Mouse (Mus musculus): ENCODE measurements around the gene Abcg8. TPM values are rescaled to one million over a fixed set of nuclear protein-coding genes. Genes with fewer than 3 reads are reported as not detected.

Gene Abcg8
- polyA plus RNA-seq, 1 experiment from 2014 or later = 0.09 TPM

- no peaks in the 10 kb centered on the region for H3K36me3 ChIP-seq
- H3K27me3 ChIP-seq (ENCODE audit: insufficient read depth, poor library complexity, severe bottlenecking) = no peaks in the 10 kb centered on the region
- 22% methylated on average over 3 of the region's 7 CpGs for WGBS
- no peak overlapping the region for H3K4me3 ChIP-seq
- peaks cover 30% of the 10 kb centered on the region for H3K4me1 ChIP-seq
- no peaks in the 10 kb centered on the region for H3K9me3 ChIP-seq
- H3K27ac ChIP-seq = no peak overlapping the region
- DNase-seq (ENCODE audit: low spot score) = no peak
These were observed 30.2 kb upstream of the Abcg8 start for GRCm38 (mm10) chr17:84645894-84646293.

GRCm38 (mm10) chr17:84646477-84646876 lies 29.6 kb upstream of the Abcg8 start:
- no peak overlapping the region for H3K27ac ChIP-seq
- 63% methylated on average over 2 of the region's 2 CpGs for WGBS
- no peak overlapping the region for H3K4me3 ChIP-seq
- no peaks in the 10 kb centered on the region for H3K36me3 ChIP-seq
- no peaks in the 10 kb centered on the region for H3K27me3 ChIP-seq (ENCODE audit: insufficient read depth, poor library complexity, severe bottlenecking)
- H3K9me3 ChIP-seq = no peaks in the 10 kb centered on the region
- peaks cover 30% of the 10 kb centered on the region for H3K4me1 ChIP-seq
- DNase-seq (ENCODE audit: low spot score) = no peak

GRCm38 (mm10) chr17:84647630-84648029 lies 28.5 kb upstream of the Abcg8 start:
- 83% methylated on average over 4 of the region's 4 CpGs for WGBS
- no peaks in the 10 kb centered on the region for H3K36me3 ChIP-seq
- H3K27ac ChIP-seq = no peak overlapping the region

GRCm38 (mm10) chr17:84650302-84651017 lies 25.6 kb upstream of the Abcg8 start:
- WGBS = 88% methylated on average over 9 of the region's 9 CpGs
- Histone ChIP-seq H3K27me3 (ENCODE audit: insufficient read depth, poor library complexity, severe bottlenecking) (no peaks in the 10 kb centered on the region), H3K4me3 (no peak overlapping the region), H3K4me1 (peaks cover 11% of the 10 kb centered on the region; the same call in 1 of the 2 replicates), H3K27ac (no peak overlapping the region), H3K9me3 (no peaks in the 10 kb centered on the region), H3K36me3 (no peaks in the 10 kb centered on the region)
- no peak for DNase-seq (ENCODE audit: low spot score)

More at GRCm38 (mm10) chr17:84647630-84648029, 28.5 kb upstream of the Abcg8 start:
- Histone ChIP-seq H3K27me3 (ENCODE audit: insufficient read depth, poor library complexity, severe bottlenecking) (no peaks in the 10 kb centered on the region), H3K4me1 (peaks cover 33% of the 10 kb centered on the region), H3K9me3 (no peaks in the 10 kb centered on the region), H3K4me3 (no peak overlapping the region)
- no peak for DNase-seq (ENCODE audit: low spot score)

- H3K27ac ChIP-seq = no peak overlapping the region
- no peak for DNase-seq (ENCODE audit: low spot score)
- no peaks in the 10 kb centered on the region for H3K27me3 ChIP-seq (ENCODE audit: insufficient read depth, poor library complexity, severe bottlenecking)
- no peak overlapping the region for H3K4me3 ChIP-seq
- 90% methylated on average over 9 of the region's 9 CpGs for WGBS
- H3K4me1 ChIP-seq = peaks cover 13% of the 10 kb centered on the region; the same call in 1 of the 2 replicates
- no peaks in the 10 kb centered on the region for H3K9me3 ChIP-seq
- H3K36me3 ChIP-seq = no peaks in the 10 kb centered on the region
These were observed 22.6 kb upstream of the Abcg8 start for GRCm38 (mm10) chr17:84653544-84653943.

DNA sequence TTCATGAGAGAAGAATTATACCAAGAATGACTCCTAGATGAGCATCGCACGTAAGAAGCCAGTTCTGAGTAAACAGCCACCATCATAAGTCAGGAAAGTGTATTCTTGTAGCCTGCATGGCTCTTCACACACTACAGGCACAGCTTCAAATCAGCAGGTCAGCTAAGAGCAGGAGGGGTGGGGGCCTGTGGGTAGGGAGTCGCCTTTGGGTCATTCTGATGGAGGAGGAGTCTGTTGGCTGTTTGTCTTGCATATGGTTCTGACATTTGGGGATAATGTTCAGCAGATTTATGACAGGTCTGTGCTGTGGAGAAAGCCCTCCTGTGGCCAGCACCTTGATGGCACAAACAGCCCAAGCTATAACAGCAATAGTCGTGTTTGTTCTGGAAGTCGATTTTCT lies 19.9 kb upstream of the Abcg8 start:
- H3K36me3 ChIP-seq = no peaks in the 10 kb centered on the region
- no peaks in the 10 kb centered on the region for H3K27me3 ChIP-seq (ENCODE audit: insufficient read depth, poor library complexity, severe bottlenecking)
- no peak for DNase-seq (ENCODE audit: low spot score)
- H3K9me3 ChIP-seq = no peaks in the 10 kb centered on the region
- no peak overlapping the region for H3K4me3 ChIP-seq
- WGBS = 80% methylated on average over 5 of the region's 5 CpGs
- H3K4me1 ChIP-seq = peaks cover 13% of the 10 kb centered on the region; the same call in 1 of the 2 replicates
- H3K27ac ChIP-seq = no peak overlapping the region

DNA sequence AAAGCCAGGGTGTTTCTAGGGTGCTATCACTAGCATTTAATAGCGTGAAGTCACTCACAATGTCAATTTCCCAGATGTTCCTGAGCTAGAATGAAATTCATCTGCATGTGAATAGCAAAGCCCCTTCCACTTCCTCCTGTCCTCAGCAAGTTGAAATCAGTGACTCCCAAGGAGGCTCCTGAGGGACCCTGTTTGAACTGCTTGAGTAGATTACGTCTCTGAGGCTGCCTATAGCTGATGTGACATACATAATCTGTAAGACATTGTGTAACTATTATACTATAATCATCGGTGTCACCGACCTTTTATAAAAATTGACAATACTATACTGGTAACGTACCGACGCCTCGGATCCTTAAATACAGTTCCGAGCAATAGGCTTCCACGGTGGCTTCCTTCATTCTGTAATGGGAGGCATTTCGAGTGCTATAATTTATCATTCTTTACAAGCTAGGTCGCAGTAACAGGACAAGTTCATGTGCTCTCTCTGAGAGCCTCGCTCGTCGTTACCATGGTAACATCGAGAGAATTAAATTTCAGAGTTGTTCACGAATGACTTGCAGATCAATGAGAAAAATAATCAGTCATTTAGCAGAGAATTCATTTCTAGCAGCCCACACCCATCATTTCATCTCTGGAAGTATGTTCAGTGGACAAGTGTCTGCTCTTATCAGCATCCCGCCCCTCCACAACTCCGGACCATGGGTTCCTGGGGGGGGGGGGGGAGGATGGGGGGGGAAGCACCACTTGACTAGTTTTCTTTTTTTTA lies 19.3 kb upstream of the Abcg8 start:
- H3K9me3 ChIP-seq = no peaks in the 10 kb centered on the region
- 77% methylated on average over 19 of the region's 19 CpGs for WGBS
- DNase-seq (ENCODE audit: low spot score) = no peak
- H3K4me3 ChIP-seq = no peak overlapping the region
- H3K27ac ChIP-seq = no peak overlapping the region
- H3K27me3 ChIP-seq (ENCODE audit: insufficient read depth, poor library complexity, severe bottlenecking) = no peaks in the 10 kb centered on the region
- no peaks in the 10 kb centered on the region for H3K36me3 ChIP-seq
- H3K4me1 ChIP-seq = peaks cover 10% of the 10 kb centered on the region; the same call in 1 of the 2 replicates

DNA sequence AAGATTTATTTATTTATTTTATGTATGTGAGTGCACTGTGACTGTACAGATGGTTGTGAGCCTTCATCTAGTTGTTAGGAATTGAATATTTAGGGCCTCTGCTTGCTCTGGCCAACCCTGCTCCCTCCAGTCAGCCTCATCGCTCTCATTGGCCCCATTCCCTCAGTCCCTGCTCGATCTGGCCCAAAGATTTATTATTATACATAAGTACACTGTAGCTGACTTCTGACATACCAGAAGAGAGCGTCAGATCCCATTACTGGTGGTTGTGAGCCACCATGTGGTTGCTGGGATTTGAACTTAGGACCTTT lies 18.7 kb upstream of the Abcg8 start:
- H3K4me3 ChIP-seq = no peak overlapping the region
- H3K27me3 ChIP-seq (ENCODE audit: insufficient read depth, poor library complexity, severe bottlenecking) = no peaks in the 10 kb centered on the region
- WGBS = 86% methylated on average over 3 of the region's 3 CpGs
- peaks cover 10% of the 10 kb centered on the region; the same call in 1 of the 2 replicates for H3K4me1 ChIP-seq
- H3K27ac ChIP-seq = no peak overlapping the region
- no peaks in the 10 kb centered on the region for H3K9me3 ChIP-seq
- no peak for DNase-seq (ENCODE audit: low spot score)
- H3K36me3 ChIP-seq = no peaks in the 10 kb centered on the region

DNA sequence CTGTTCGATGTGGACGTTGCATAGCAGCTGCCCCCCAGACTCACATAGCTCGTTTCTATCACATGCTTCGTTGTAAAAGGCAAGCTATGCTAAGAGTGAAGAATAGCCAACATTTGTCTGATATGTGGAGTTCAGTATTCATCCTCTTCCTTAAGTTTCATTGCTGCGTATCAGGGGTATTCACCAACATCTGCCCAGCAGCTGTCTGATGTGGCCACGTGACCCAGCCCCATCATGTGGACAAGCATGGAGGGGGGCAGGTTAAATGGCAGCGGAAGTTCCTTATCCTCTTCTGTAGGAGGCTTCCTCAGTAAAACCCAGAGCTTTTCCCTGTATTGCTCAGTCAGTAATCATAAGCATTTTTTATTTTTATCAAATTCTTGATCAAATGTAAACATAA lies 18.3 kb upstream of the Abcg8 start:
- Histone ChIP-seq H3K27me3 (ENCODE audit: insufficient read depth, poor library complexity, severe bottlenecking) (no peaks in the 10 kb centered on the region), H3K36me3 (no peaks in the 10 kb centered on the region), H3K9me3 (no peaks in the 10 kb centered on the region), H3K27ac (no peak overlapping the region), H3K4me3 (no peak overlapping the region), H3K4me1 (peaks cover 10% of the 10 kb centered on the region; the same call in 1 of the 2 replicates)
- no peak for DNase-seq (ENCODE audit: low spot score)
- WGBS = 76% methylated on average over 7 of the region's 7 CpGs

DNA sequence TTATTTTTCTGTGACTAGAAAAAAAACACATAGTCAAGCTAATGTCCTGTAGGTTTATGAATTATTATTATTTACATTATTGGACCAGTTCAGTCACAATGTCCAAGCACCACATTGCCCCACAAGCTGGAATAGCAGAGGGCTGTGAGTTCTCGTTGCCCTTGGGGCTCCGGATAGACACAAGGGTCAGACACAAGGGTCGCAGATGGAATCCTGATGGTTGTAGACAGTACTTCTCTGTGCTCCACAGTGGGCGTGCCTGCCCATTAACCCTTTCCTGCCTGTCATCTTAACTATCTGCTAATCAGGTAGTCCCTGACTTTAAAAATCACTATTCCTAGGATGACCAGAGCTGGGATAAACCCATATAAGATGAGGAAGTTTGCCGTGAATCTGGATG lies 17.9 kb upstream of the Abcg8 start:
- no peak for DNase-seq (ENCODE audit: low spot score)
- Histone ChIP-seq H3K4me1 (peaks cover 10% of the 10 kb centered on the region; the same call in 1 of the 2 replicates), H3K27ac (no peak overlapping the region), H3K27me3 (ENCODE audit: insufficient read depth, poor library complexity, severe bottlenecking) (no peaks in the 10 kb centered on the region), H3K9me3 (no peaks in the 10 kb centered on the region), H3K4me3 (no peak overlapping the region), H3K36me3 (no peaks in the 10 kb centered on the region)
- 44% methylated on average over 5 of the region's 5 CpGs for WGBS

DNA sequence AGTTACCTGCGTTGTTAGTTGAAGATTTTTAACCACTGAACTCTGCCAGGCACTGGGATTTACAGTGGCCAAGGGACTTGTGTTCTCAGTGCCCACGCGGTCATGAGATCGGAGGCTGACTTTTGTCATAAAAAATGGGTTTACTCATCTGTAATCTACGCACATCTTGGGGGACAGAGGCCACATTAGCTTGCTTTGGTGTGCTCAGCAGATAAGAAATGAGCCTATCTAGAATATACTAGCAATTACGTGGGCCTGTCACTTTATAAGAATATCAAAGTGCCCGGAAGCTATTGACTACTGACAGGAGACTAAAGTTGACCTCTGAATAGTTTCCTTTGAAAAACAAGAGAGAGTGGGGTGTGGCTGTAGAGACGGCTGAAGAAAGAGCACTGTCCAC lies 17.2 kb upstream of the Abcg8 start:
- no peaks in the 10 kb centered on the region for H3K9me3 ChIP-seq
- H3K4me3 ChIP-seq = no peak overlapping the region
- DNase-seq (ENCODE audit: low spot score) = no peak
- peaks cover 10% of the 10 kb centered on the region; the same call in 1 of the 2 replicates for H3K4me1 ChIP-seq
- no peak overlapping the region for H3K27ac ChIP-seq
- no peaks in the 10 kb centered on the region for H3K27me3 ChIP-seq (ENCODE audit: insufficient read depth, poor library complexity, severe bottlenecking)
- no peaks in the 10 kb centered on the region for H3K36me3 ChIP-seq
- WGBS = 79% methylated on average over 8 of the region's 8 CpGs

- no peak overlapping the region for H3K4me3 ChIP-seq
- 45% methylated on average over 10 of the region's 10 CpGs for WGBS
- H3K27ac ChIP-seq = no peak overlapping the region
- H3K9me3 ChIP-seq = no peaks in the 10 kb centered on the region
- H3K27me3 ChIP-seq (ENCODE audit: insufficient read depth, poor library complexity, severe bottlenecking) = peaks cover 4% of the 10 kb centered on the region; the same call in 1 of the 2 replicates
- H3K36me3 ChIP-seq = no peaks in the 10 kb centered on the region
- peaks cover 19% of the 10 kb centered on the region for H3K4me1 ChIP-seq
- DNase-seq (ENCODE audit: low spot score) = no peak
These were observed 11.0 kb upstream of the Abcg8 start for GRCm38 (mm10) chr17:84665053-84665452.

GRCm38 (mm10) chr17:84665691-84666090 lies 10.4 kb upstream of the Abcg8 start:
- Histone ChIP-seq H3K36me3 (no peaks in the 10 kb centered on the region), H3K4me1 (peaks cover 19% of the 10 kb centered on the region), H3K27ac (no peak overlapping the region; the same call in 1 of the 2 replicates), H3K9me3 (no peaks in the 10 kb centered on the region), H3K27me3 (ENCODE audit: insufficient read depth, poor library complexity, severe bottlenecking) (peaks cover 4% of the 10 kb centered on the region; the same call in 1 of the 2 replicates), H3K4me3 (no peak overlapping the region)
- DNase-seq (ENCODE audit: low spot score) = no peak
- 29% methylated on average over 9 of the region's 9 CpGs for WGBS

All from heart, embryonic 10.5 days (tissue).